Mouse (Mus musculus): ENCODE measurements around the gene Faxc.

Faxc gene

GRCm38 (mm10) chr4:21930971-21931771, at the start of gene Faxc:
Gene Faxc, plus strand, starts transcription at chr4:21931329.
- no peak for DNase-seq (ENCODE audit: low read depth in 2 of 2, low spot score in 2 of 2)

- DNase-seq (ENCODE audit: low read depth in 2 of 2, low spot score in 2 of 2), result no peak
Measured at GRCm38 (mm10) chr4:21882806-21883205, 48.3 kb upstream of the Faxc start.

GRCm38 (mm10) chr4:21885831-21886230, 45.3 kb upstream of the Faxc start:
- DNase-seq (ENCODE audit: low read depth in 2 of 2, low spot score in 2 of 2), result no peak

GRCm38 (mm10) chr4:21931772-21932630, 872 bp downstream of the Faxc start:
- no peak for DNase-seq (ENCODE audit: low read depth in 2 of 2, low spot score in 2 of 2)

GRCm38 (mm10) chr4:21935378-21935777, 4.2 kb downstream of the Faxc start:
- no peak for DNase-seq (ENCODE audit: low read depth in 2 of 2, low spot score in 2 of 2)

GRCm38 (mm10) chr4:21936424-21936823, 5.3 kb downstream of the Faxc start:
- no peak for DNase-seq (ENCODE audit: low read depth in 2 of 2, low spot score in 2 of 2)

- no peak for DNase-seq (ENCODE audit: low read depth in 2 of 2, low spot score in 2 of 2)
Measured at GRCm38 (mm10) chr4:21937890-21938289, 6.8 kb downstream of the Faxc start.

- DNase-seq (ENCODE audit: low read depth in 2 of 2, low spot score in 2 of 2), result no peak
Measured at GRCm38 (mm10) chr4:21944672-21945071, 13.5 kb downstream of the Faxc start.

- DNase-seq (ENCODE audit: low read depth in 2 of 2, low spot score in 2 of 2), result no peak
Measured at GRCm38 (mm10) chr4:21951444-21951843, 20.3 kb downstream of the Faxc start.

GRCm38 (mm10) chr4:21952255-21952654, 21.1 kb downstream of the Faxc start:
- no peak for DNase-seq (ENCODE audit: low read depth in 2 of 2, low spot score in 2 of 2)

GRCm38 (mm10) chr4:21957570-21958321, 26.6 kb downstream of the Faxc start:
- DNase-seq (ENCODE audit: low read depth in 2 of 2, low spot score in 2 of 2), result no peak

GRCm38 (mm10) chr4:21971949-21972348, 40.8 kb downstream of the Faxc start:
- no peak for DNase-seq (ENCODE audit: low read depth in 2 of 2, low spot score in 2 of 2)

- no peak for DNase-seq (ENCODE audit: low read depth in 2 of 2, low spot score in 2 of 2)
Measured at GRCm38 (mm10) chr4:21974126-21974525, 43.0 kb downstream of the Faxc start.

- no peak for DNase-seq (ENCODE audit: low read depth in 2 of 2, low spot score in 2 of 2)
Measured at GRCm38 (mm10) chr4:21980471-21980870, 49.3 kb downstream of the Faxc start.

- no peak for DNase-seq (ENCODE audit: low read depth in 2 of 2, low spot score in 2 of 2)
Measured at GRCm38 (mm10) chr4:21982449-21982848, 51.3 kb downstream of the Faxc start.

- DNase-seq (ENCODE audit: low read depth in 2 of 2, low spot score in 2 of 2), result no peak
Measured at GRCm38 (mm10) chr4:21986857-21987256, 55.7 kb downstream of the Faxc start.

- DNase-seq (ENCODE audit: low read depth in 2 of 2, low spot score in 2 of 2), result no peak
Measured at GRCm38 (mm10) chr4:21987460-21987859, 56.3 kb downstream of the Faxc start.

GRCm38 (mm10) chr4:21989571-21990091, 58.5 kb downstream of the Faxc start:
- no peak for DNase-seq (ENCODE audit: low read depth in 2 of 2, low spot score in 2 of 2)

GRCm38 (mm10) chr4:21990580-21991235, 59.6 kb downstream of the Faxc start:
- DNase-seq (ENCODE audit: low read depth in 2 of 2, low spot score in 2 of 2), result no peak

GRCm38 (mm10) chr4:22017656-22018379, 86.7 kb downstream of the Faxc start:
- DNase-seq (ENCODE audit: low read depth in 2 of 2, low spot score in 2 of 2), result no peak

Data from CD8-positive naive resting alpha-beta T cell, adult 2 months (primary cell).